Mouse (Mus musculus): ENCODE data around the gene Wdr83.

DNA sequence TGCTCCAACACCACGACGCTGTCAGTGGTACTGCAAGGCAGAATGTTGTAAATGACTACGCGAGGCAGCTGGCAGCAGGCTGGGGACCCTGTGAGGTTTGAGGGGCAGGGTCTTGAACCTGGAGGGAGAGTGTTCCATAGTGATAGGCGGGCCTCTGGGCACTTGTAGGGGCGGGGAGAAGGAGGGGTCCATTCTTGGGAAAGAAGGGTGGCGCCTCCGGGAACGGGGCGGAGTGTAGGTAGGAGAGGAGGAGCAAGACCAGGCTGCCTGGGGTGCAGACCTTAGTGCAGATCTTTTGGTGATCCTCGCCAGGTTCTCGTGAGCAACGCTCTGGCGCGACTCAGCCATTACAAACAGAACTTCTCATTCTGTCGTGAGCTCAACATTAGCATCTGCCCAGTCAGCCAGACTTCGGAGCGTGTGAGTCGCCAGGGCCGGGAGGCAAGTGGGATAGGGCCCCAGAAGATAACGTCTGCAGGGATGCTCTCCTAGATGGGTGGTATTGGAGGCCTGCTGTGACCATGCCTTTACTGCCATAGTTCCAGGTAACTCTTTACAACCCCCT lies 10.5 kb upstream of the Wdr83 start:
- TF ChIP-seq CTCF (IDR thresholded peaks at IDR 0.05; ENCODE audit: borderline replicate concordance, insufficient read depth, low read depth, low read length) = no peak
- no peak for TF ChIP-seq POLR2A (IDR thresholded peaks at IDR 0.05; ENCODE audit: borderline replicate concordance, insufficient read depth, low read length)
